Mouse (Mus musculus): ENCODE data around the gene Inpp5a. TPM values are rescaled to one million over a fixed set of nuclear protein-coding genes. Genes with fewer than 3 reads are reported as not detected.

Inpp5a gene
- polyA plus RNA-seq, 1 experiment from 2014 or later = 96.3 TPM

GRCm38 (mm10) chr7:139565998-139566397 lies 177.1 kb downstream of the Inpp5a start:
- peaks cover 20% of the 10 kb centered on the region for H3K4me1 ChIP-seq (replicated peaks)
- H3K4me2 ChIP-seq = no peak overlapping the region
- H3K27me3 ChIP-seq (replicated peaks) = no peaks in the 10 kb centered on the region
- H3K36me3 ChIP-seq = peaks cover 51% of the 10 kb centered on the region
- no peak overlapping the region for H3K9ac ChIP-seq
- WGBS = 73% methylated on average over 6 of the region's 6 CpGs
- ATAC-seq (ENCODE audit: insufficient number of reproducible peaks, low FRiP score) = no peak
- H3K9me3 ChIP-seq (replicated peaks) = no peaks in the 10 kb centered on the region
- H3K4me3 ChIP-seq = no peak overlapping the region
- H3K27ac ChIP-seq (ENCODE audit: poor library complexity, severe bottlenecking) = no peak overlapping the region

- Histone ChIP-seq H3K9ac (no peak overlapping the region), H3K27me3 (replicated peaks) (no peaks in the 10 kb centered on the region), H3K4me3 (no peak overlapping the region), H3K36me3 (peaks cover 57% of the 10 kb centered on the region), H3K4me2 (no peak overlapping the region), H3K9me3 (replicated peaks) (no peaks in the 10 kb centered on the region), H3K4me1 (replicated peaks) (peaks cover 20% of the 10 kb centered on the region), H3K27ac (ENCODE audit: poor library complexity, severe bottlenecking) (no peak overlapping the region)
- WGBS = 80% methylated on average over 8 of the region's 8 CpGs
- no peak for ATAC-seq (ENCODE audit: insufficient number of reproducible peaks, low FRiP score)
Measured at GRCm38 (mm10) chr7:139566533-139566932, 177.6 kb downstream of the Inpp5a start.

DNA sequence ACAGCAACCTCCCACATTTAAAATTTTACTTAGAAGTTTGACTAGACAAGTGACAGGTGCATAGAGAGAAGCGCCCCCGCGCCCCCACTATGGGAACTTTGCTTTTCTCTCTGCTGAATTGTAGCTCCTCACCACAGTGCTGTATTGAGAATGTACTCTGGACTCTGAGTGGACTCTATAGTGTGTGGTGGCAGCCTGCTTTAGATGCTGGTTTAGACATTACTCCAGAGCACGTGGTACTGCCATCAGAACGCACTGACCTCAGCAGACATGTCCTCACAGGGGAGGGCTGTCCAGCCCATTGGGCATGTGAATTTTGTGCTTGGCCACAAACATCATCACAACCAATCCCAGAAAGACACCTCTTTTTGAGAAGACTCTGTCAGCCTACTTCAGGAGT lies 181.9 kb downstream of the Inpp5a start:
- no peak for ATAC-seq (ENCODE audit: insufficient number of reproducible peaks, low FRiP score)
- Histone ChIP-seq H3K4me1 (replicated peaks) (no peaks in the 10 kb centered on the region), H3K27ac (ENCODE audit: poor library complexity, severe bottlenecking) (no peak overlapping the region), H3K4me2 (no peak overlapping the region), H3K4me3 (no peak overlapping the region), H3K27me3 (replicated peaks) (no peaks in the 10 kb centered on the region), H3K36me3 (peaks cover 78% of the 10 kb centered on the region), H3K9me3 (replicated peaks) (no peaks in the 10 kb centered on the region), H3K9ac (no peak overlapping the region)
- WGBS = 87% methylated on average over 5 of the region's 5 CpGs

DNA sequence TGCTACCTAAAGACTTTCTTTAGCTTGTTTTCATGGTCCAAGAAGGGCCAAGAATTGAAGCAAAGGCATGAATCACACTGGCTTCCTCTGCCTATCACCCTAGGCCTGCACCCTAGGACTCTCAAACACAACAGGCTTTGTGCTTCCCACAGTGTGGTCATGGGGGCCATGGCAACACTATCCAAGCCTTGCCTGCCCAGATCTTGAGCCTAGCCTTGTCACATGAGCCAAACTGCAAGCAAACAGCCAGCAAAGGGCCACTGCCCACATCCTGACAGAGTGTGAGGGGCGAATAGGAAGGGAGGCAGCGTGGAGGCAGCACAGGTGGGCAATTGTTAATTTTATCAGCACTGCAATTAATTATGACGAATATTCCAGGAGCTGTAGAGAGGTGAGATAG lies 183.8 kb downstream of the Inpp5a start:
- 65% methylated on average over 3 of the region's 3 CpGs for WGBS
- Histone ChIP-seq H3K4me2 (no peak overlapping the region), H3K4me3 (no peak overlapping the region), H3K27ac (ENCODE audit: poor library complexity, severe bottlenecking) (no peak overlapping the region), H3K9ac (no peak overlapping the region), H3K9me3 (replicated peaks) (no peaks in the 10 kb centered on the region), H3K36me3 (peaks cover 76% of the 10 kb centered on the region), H3K4me1 (replicated peaks) (no peaks in the 10 kb centered on the region), H3K27me3 (replicated peaks) (peaks cover 9% of the 10 kb centered on the region; the same call in 1 of the 2 replicates)
- ATAC-seq (ENCODE audit: insufficient number of reproducible peaks, low FRiP score) = no peak

DNA sequence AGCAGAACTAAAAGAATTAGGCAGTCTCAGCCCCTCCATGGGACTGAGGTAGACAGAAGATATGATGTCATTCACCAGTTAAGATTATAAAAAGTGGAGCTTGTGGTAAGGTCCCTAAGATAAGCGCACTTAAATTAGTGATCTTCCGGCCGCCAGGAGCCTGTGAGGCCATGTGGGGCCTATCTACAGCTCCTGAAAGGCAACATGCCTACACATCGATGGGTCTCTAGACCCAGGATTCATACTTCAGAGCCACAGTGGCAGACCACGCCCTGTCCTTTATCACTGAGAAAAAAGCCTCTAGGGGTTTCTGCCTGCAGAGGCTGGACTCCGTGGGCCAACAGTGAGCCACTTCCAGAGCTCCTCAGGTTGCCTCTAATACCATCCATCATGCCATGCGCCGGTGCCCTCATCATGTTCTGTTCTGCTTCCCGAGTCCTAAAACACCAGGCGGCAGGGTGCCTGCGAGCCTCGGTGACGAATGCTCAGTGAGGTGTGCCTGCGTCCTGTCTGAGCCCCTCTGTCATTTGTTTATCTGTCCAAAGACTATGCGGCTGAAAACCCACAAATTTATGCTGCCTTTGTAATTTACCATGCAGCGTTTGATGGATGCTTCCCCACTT lies 187.3 kb downstream of the Inpp5a start:
- WGBS = 73% methylated on average over 16 of the region's 16 CpGs
- ATAC-seq (ENCODE audit: insufficient number of reproducible peaks, low FRiP score) = no peak
- H3K27me3 ChIP-seq (replicated peaks) = peaks cover 44% of the 10 kb centered on the region

GRCm38 (mm10) chr7:139579261-139579905 lies 190.5 kb downstream of the Inpp5a start:
- 75% methylated on average over 21 of the region's 21 CpGs for WGBS
- H3K4me2 ChIP-seq = no peak overlapping the region
- ATAC-seq (ENCODE audit: insufficient number of reproducible peaks, low FRiP score) = no peak
- H3K36me3 ChIP-seq = peaks cover 50% of the 10 kb centered on the region
- H3K9me3 ChIP-seq (replicated peaks) = no peaks in the 10 kb centered on the region
- H3K4me3 ChIP-seq = no peak overlapping the region
- H3K4me1 ChIP-seq (replicated peaks) = peaks cover 30% of the 10 kb centered on the region
- H3K9ac ChIP-seq = no peak overlapping the region
- no peak overlapping the region for H3K27ac ChIP-seq (ENCODE audit: poor library complexity, severe bottlenecking)
- H3K27me3 ChIP-seq (replicated peaks) = peaks cover 76% of the 10 kb centered on the region

More for the DNA sequence above, 187.3 kb downstream of the Inpp5a start:
- Histone ChIP-seq H3K9me3 (replicated peaks) (no peaks in the 10 kb centered on the region), H3K4me1 (replicated peaks) (peaks cover 7% of the 10 kb centered on the region), H3K27ac (ENCODE audit: poor library complexity, severe bottlenecking) (no peak overlapping the region), H3K36me3 (peaks cover 69% of the 10 kb centered on the region), H3K4me2 (no peak overlapping the region), H3K9ac (no peak overlapping the region), H3K4me3 (no peak overlapping the region)

DNA sequence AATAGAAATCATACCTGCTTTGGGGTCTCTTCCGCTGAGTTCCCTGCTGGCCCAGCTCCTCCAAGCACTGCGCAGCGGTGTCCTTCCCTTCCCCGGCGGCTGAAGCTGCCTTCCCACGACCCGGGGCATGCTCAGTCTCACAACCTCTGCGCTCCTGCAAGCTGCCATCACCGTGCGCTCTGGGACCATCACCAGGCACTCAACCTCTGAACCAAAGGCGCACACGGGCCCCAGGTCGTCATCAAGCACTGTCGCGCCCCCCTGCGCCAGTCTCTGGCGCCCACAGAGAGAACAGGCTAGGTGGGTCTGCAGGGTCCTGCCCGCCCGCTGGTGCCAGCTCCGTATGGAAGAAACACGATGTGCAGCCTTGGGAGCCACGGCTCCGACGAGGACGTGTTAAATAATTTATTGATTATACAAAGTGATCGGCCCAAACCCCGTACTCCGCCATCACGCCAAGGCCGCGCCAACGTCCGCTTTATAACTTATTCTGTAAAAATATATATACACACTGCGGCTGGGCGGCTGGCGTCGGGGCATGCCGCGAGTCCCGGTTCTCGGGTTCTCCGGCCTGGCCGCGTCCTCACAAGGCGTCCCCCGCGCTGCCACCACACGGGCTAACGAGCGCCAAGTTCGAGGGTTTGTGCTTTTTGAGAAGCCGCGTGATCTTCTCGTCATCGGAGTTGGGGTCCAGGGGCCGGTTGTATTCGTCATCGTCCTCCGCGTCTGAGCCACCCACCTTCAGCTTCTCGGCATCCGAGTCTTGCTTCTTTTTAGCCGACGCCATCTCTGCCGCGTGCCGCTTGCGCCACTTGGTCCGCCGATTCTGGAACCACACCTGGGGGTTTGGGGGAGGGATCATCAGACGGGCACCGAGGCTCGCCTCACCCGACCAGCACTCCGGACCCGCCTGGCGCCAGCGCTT lies 192.2 kb downstream of the Inpp5a start:
- H3K9me3 ChIP-seq (replicated peaks) = no peaks in the 10 kb centered on the region
- 2% methylated on average over 78 of the region's 78 CpGs for WGBS
- H3K4me2 ChIP-seq = peak overlapping the region; percentile 77
- H3K9ac ChIP-seq = no peak overlapping the region; the same call in 1 of the 2 replicates
- H3K27ac ChIP-seq (ENCODE audit: poor library complexity, severe bottlenecking) = no peak overlapping the region
- peaks cover 93% of the 10 kb centered on the region for H3K27me3 ChIP-seq (replicated peaks)
- ATAC-seq (ENCODE audit: insufficient number of reproducible peaks, low FRiP score) = 0 out of 2 replicates have a peak, but pooled peaks have one; percentile 9
- peak overlapping the region; percentile 46 for H3K4me3 ChIP-seq
- peaks cover 34% of the 10 kb centered on the region for H3K36me3 ChIP-seq
- peaks cover 37% of the 10 kb centered on the region for H3K4me1 ChIP-seq (replicated peaks)

DNA sequence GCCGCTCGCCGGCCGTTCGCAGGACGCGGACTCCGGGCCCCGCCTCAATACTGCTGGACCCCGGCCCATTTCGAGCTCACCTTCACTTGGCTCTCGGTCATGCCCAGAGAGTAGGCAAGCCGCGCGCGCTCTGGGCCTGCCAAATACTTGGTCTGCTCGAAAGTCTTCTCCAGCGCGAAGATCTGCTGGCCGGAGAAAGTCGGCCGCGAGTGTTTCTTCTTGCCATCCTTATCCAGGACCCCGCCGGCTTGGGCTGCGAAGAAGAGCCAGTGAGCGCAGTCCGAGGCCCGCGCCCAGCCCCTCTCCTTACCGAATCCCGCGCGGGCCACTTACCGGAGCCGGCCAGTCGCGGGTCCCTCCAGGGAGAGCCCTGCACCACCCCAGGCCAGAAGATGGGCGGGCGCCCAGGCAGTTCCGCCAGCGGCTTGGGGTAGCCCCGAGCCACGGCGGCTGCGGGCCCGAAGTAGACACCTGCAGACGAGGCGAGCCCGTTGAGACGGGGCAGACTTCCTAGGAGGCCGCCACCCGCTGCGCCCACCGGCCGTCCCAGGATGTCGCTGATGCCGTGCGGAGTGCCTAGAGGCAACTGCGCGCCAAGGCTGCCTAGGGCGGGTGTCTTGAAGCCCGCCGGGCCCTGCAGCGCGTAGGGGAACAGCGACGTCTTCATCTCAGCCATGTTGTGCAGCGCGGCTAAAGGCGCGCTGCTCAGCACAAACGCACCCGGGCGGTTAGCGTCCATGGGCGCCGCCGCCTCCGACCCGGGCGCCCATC lies 193.1 kb downstream of the Inpp5a start:
- H3K27ac ChIP-seq (ENCODE audit: poor library complexity, severe bottlenecking) = no peak overlapping the region
- peak overlapping the region; percentile 77 for H3K4me2 ChIP-seq
- ATAC-seq (ENCODE audit: insufficient number of reproducible peaks, low FRiP score) = peak; percentile 16; the same call in 1 of the 2 replicates
- WGBS = under 1% methylated on average over 82 of the region's 82 CpGs
- H3K9ac ChIP-seq = no peak overlapping the region; the same call in 1 of the 2 replicates
- H3K4me1 ChIP-seq (replicated peaks) = peaks cover 37% of the 10 kb centered on the region
- peaks cover 25% of the 10 kb centered on the region for H3K36me3 ChIP-seq
- no peaks in the 10 kb centered on the region for H3K9me3 ChIP-seq (replicated peaks)
- H3K4me3 ChIP-seq = peak overlapping the region; percentile 46
- H3K27me3 ChIP-seq (replicated peaks) = peaks cover 100% of the 10 kb centered on the region

DNA sequence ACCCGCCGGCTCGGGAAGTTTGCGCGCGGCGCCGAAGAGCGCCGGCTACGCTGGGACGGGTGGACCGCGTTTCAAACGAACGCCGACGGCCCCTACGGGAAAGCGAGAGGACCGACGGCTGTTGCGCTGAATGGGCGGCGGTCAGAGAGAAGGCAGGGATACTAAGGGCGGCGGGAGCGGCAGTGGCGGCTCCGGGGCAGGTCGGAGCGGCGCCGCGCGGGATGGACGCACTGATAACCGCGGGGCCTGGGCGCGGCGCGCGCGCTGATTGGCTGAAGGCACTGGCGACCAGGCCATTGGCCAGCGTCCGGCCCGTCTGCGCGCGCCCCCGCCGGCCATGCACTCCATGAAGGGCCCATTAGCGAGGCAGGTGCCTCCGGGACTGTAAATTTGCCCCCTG lies 193.7 kb downstream of the Inpp5a start, which contains the start of gene Nkx6-2:
Nkx6-2 (minus strand) TSS at position 203 of the 400 bp plus-strand sequence.
- under 1% methylated on average over 56 of the region's 56 CpGs for WGBS
- Histone ChIP-seq H3K4me3 (peak within 1 kb of the TSS; percentile 46), H3K9me3 (replicated peaks) (no peaks in the 10 kb centered on the region), H3K4me2 (peak within 1 kb of the TSS; percentile 77), H3K27me3 (replicated peaks) (peaks cover 100% of the 10 kb centered on the region), H3K27ac (ENCODE audit: poor library complexity, severe bottlenecking) (no peak within 1 kb of the TSS), H3K4me1 (replicated peaks) (peaks cover 37% of the 10 kb centered on the region), H3K9ac (no peak within 1 kb of the TSS; the same call in 1 of the 2 replicates), H3K36me3 (peaks cover 20% of the 10 kb centered on the region)
- peak; percentile 54; the same call in 1 of the 2 replicates for ATAC-seq (ENCODE audit: insufficient number of reproducible peaks, low FRiP score)

DNA sequence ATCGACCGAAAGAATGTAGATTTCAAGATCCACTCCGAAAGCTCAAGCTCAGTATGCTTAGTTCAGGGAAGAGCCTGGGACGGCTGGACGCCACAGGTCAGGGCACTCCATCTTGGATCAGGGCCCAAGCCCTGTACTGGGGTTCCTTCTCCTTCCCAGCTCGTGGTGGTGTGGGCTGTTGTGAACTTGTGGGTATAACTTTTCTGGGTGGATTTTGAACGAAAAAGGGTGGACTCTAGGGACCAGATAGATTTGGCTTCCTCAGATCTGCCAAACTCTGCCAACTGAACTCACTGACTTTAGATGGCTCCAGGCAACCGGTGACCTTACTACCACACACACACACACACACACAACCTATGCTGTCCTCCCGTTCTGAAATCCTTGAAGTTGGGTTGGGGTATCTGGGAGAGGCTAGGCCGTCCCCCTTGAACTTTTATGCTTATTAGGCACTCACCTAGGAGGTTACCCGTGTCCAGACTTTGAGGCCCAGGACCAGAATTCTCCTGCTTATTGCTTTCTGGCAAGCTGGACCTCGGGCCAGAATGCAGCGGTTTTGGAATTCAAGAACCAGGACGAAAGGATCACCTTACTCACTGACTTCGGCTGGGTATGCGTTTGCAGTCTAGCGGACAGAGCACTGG lies 194.3 kb downstream of the Inpp5a start:
- WGBS = 16% methylated on average over 17 of the region's 17 CpGs
- Histone ChIP-seq H3K27me3 (replicated peaks) (peaks cover 100% of the 10 kb centered on the region), H3K27ac (ENCODE audit: poor library complexity, severe bottlenecking) (no peak overlapping the region), H3K9me3 (replicated peaks) (no peaks in the 10 kb centered on the region), H3K4me1 (replicated peaks) (peaks cover 37% of the 10 kb centered on the region), H3K4me3 (peak overlapping the region; percentile 46; the same call in 1 of the 2 replicates), H3K36me3 (peaks cover 14% of the 10 kb centered on the region), H3K9ac (no peak overlapping the region), H3K4me2 (no peak overlapping the region)
- no peak for ATAC-seq (ENCODE audit: insufficient number of reproducible peaks, low FRiP score)
